Mouse (Mus musculus) forebrain, embryonic 15.5 days (tissue): ENCODE measurements around the gene Ssr2. TPM values are rescaled to one million over a fixed set of nuclear protein-coding genes. Genes with fewer than 3 reads are reported as not detected.

Experiments
- ATAC-seq: fragments of 200-750 bp; cut with Nextera tagmentation; replicated peaks from 2 replicates; pipeline ENCODE4 v1.8.0; 2017; ENCODE audit warnings: mild to moderate bottlenecking, moderate TSS enrichment, moderate library complexity
- H3K27ac ChIP-seq: fragments of 300-500 bp; sonication (generic); replicated peaks from 2 replicates; pipeline ENCODE4 v1.5.1; 2015; ENCODE audit warnings: mild to moderate bottlenecking, inconsistent platforms
- H3K27me3 ChIP-seq: fragments of 300-500 bp; sonication (generic); 2 replicates; pipeline ENCODE4 v1.6.1; 2015; ENCODE audit warnings: inconsistent platforms
- H3K36me3 ChIP-seq: fragments of 300-500 bp; sonication (generic); 2 replicates; pipeline ENCODE4 v1.6.1; 2015; ENCODE audit warnings: mild to moderate bottlenecking, inconsistent platforms
- H3K4me1 ChIP-seq: fragments of 300-500 bp; sonication (generic); 2 replicates; pipeline ENCODE4 v1.6.1; 2015; ENCODE audit warnings: inconsistent platforms
- H3K4me2 ChIP-seq: fragments of 300-500 bp; sonication (generic); replicated peaks from 2 replicates; pipeline ENCODE4 v1.6.1; 2015; ENCODE audit warnings: mild to moderate bottlenecking, inconsistent platforms
- H3K4me3 ChIP-seq: fragments of 300-500 bp; sonication (generic); 2 replicates; pipeline ENCODE4 v1.5.1; 2015; ENCODE audit warnings: mild to moderate bottlenecking, inconsistent platforms
- H3K9ac ChIP-seq: fragments of 300-500 bp; sonication (generic); replicated peaks from 2 replicates; pipeline ENCODE4 v1.6.1; 2015; ENCODE audit warnings: mild to moderate bottlenecking, inconsistent platforms
- H3K9me3 ChIP-seq: fragments of 300-500 bp; sonication (generic); 2 replicates; pipeline ENCODE4 v1.6.1; 2016; ENCODE audit warnings: inconsistent platforms
- WGBS: fragments of 180-500 bp; shearing (Covaris S2); methylation state at CpG from one replicate; pipeline ENCODE4 v1.1.7; 2015; ENCODE audit warnings: mixed read lengths; 5-methylcytosine and 5-hydroxymethylcytosine counted together
- polyA plus RNA-seq: library from polyadenylated mRNA; unstranded; fragments of >200 nt; fragmentation: Nextera tagmentation; extraction: Ambion mirVana; gene quantifications from 2 replicates; pipeline ENCODE4 v1.2.1, GENCODE M21; 2015

Gene Ssr2
- polyA plus RNA-seq, 1 experiment from 2014 or later: 134 TPM

DNA sequence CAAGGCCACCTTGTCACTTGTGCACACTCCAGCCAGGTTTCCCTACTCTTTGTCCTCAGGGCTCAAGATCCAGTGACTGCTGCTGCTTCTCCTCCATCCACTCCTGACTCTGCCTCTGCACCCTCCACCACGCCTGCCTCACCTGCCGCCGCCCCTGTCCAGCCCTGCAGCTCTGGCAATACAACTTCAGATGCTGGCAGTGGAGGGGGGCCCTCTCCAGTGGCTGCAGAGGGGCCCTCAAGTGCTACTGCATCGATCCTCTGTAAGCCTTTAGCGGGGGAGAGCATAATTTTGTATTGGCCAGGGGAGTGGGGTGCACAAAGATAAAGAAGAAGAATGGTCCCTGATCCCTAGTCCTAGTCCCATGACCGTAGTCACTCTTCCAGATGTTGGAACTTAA lies 19.9 kb upstream of the Ssr2 start:
- Histone ChIP-seq H3K9me3 (no peaks in the 10 kb centered on the region), H3K36me3 (peaks cover 47% of the 10 kb centered on the region), H3K4me3 (no peak overlapping the region), H3K27ac (no peak overlapping the region), H3K9ac (no peak overlapping the region), H3K27me3 (no peaks in the 10 kb centered on the region), H3K4me1 (peaks cover 29% of the 10 kb centered on the region), H3K4me2 (no peak overlapping the region)
- WGBS: 96% methylated on average over 6 of the region's 6 CpGs
- ATAC-seq: no peak

GRCm38 (mm10) chr3:88556616-88557015 lies 19.1 kb upstream of the Ssr2 start:
- Histone ChIP-seq H3K9ac (no peak overlapping the region), H3K4me1 (peaks cover 26% of the 10 kb centered on the region)
- WGBS: 96% methylated on average over 8 of the region's 8 CpGs

DNA sequence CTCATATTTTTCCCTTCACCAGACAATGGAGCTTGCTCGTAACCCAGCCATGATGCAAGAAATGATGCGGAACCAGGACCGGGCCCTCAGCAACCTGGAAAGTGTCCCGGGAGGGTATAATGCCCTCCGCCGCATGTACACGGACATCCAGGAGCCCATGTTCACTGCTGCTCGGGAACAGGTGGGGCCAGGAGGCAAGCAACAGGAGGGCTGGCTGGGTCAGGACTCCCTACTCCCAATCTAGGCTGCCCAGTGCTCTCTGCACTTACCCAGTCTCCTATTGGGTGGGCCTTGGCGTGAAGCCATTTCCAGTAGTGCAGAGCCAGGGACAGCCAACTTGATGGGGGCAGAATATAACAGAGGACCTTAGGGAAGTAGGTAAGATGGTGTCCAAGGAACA lies 16.1 kb upstream of the Ssr2 start:
- Histone ChIP-seq H3K4me3 (no peak overlapping the region), H3K36me3 (peaks cover 84% of the 10 kb centered on the region), H3K9ac (no peak overlapping the region), H3K4me1 (peaks cover 18% of the 10 kb centered on the region), H3K27me3 (no peaks in the 10 kb centered on the region), H3K4me2 (no peak overlapping the region), H3K27ac (no peak overlapping the region), H3K9me3 (no peaks in the 10 kb centered on the region)
- no peak for ATAC-seq
- 92% methylated on average over 9 of the region's 9 CpGs for WGBS

More at GRCm38 (mm10) chr3:88556616-88557015, 19.1 kb upstream of the Ssr2 start:
- Histone ChIP-seq H3K36me3 (peaks cover 56% of the 10 kb centered on the region), H3K27ac (no peak overlapping the region), H3K4me2 (no peak overlapping the region), H3K9me3 (no peaks in the 10 kb centered on the region), H3K27me3 (no peaks in the 10 kb centered on the region), H3K4me3 (no peak overlapping the region)
- ATAC-seq: no peak

- H3K9ac ChIP-seq: no peak overlapping the region
- WGBS: 57% methylated on average over 4 of the region's 4 CpGs
- H3K4me2 ChIP-seq: no peak overlapping the region
- H3K27ac ChIP-seq: no peak overlapping the region
- peaks cover 93% of the 10 kb centered on the region for H3K36me3 ChIP-seq
- H3K4me3 ChIP-seq: no peak overlapping the region
- no peaks in the 10 kb centered on the region for H3K9me3 ChIP-seq
- H3K4me1 ChIP-seq: peaks cover 5% of the 10 kb centered on the region; the same call in 1 of the 2 replicates
- 0 out of 2 replicates have a peak, but pooled peaks have one; percentile 41 for ATAC-seq
- H3K27me3 ChIP-seq: no peaks in the 10 kb centered on the region
These were observed 13.7 kb upstream of the Ssr2 start for GRCm38 (mm10) chr3:88561989-88562388.

DNA sequence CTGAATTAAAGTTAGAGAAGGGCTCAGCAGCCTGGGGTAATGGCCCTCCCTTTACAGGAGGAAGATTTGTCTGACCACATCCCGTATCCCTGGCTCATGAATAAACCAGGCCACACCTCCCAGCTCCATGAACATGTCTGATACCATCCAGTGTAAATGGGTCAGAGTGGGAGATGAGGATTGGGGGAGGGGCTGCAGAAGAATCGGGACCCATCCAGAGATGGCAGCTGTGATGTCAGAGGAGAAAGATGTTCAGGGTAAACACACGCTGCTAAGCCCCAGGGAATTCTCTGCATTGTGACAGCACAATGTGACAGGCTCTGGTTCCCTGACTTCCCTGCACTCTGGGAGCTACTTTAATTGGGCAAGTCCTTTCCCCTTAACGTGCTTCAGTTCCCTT lies 12.2 kb upstream of the Ssr2 start:
- Histone ChIP-seq H3K9ac (no peak overlapping the region), H3K4me2 (no peak overlapping the region), H3K9me3 (no peaks in the 10 kb centered on the region), H3K27ac (no peak overlapping the region), H3K4me3 (no peak overlapping the region), H3K36me3 (peaks cover 95% of the 10 kb centered on the region), H3K27me3 (no peaks in the 10 kb centered on the region), H3K4me1 (peaks cover 5% of the 10 kb centered on the region; the same call in 1 of the 2 replicates)
- ATAC-seq: no peak
- WGBS: 62% methylated on average over 4 of the region's 4 CpGs

DNA sequence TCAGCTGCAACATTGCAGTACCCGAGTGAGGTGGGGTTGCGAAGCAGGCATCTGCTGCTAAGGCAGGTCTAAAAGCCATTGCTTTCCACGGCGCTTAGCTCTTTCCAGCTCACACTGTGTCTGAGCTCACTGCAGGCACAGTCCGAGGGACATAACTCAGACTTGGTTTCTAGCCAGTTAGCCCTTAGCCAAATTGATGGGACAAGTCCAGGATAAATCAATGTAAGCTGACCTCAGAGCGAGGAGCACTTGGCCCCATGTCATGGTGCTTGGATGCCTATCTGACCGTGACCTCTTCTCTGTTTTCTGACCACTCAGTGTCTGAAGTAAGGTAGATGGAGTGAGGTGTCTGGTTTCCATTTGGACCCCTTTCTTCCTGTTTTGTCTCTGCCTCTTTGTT lies 11.7 kb upstream of the Ssr2 start:
- ATAC-seq: no peak
- Histone ChIP-seq H3K9ac (no peak overlapping the region), H3K4me2 (no peak overlapping the region), H3K27me3 (no peaks in the 10 kb centered on the region), H3K4me1 (peaks cover 5% of the 10 kb centered on the region; the same call in 1 of the 2 replicates), H3K9me3 (no peaks in the 10 kb centered on the region), H3K27ac (no peak overlapping the region), H3K4me3 (no peak overlapping the region), H3K36me3 (peaks cover 97% of the 10 kb centered on the region)
- 87% methylated on average over 7 of the region's 7 CpGs for WGBS

- ATAC-seq: no peak
- H3K4me1 ChIP-seq: peaks cover 5% of the 10 kb centered on the region; the same call in 1 of the 2 replicates
- H3K4me2 ChIP-seq: no peak overlapping the region
- no peaks in the 10 kb centered on the region for H3K27me3 ChIP-seq
- 94% methylated on average over 3 of the region's 3 CpGs for WGBS
- no peaks in the 10 kb centered on the region for H3K9me3 ChIP-seq
- no peak overlapping the region for H3K4me3 ChIP-seq
- H3K9ac ChIP-seq: no peak overlapping the region
- H3K36me3 ChIP-seq: peaks cover 95% of the 10 kb centered on the region
- no peak overlapping the region for H3K27ac ChIP-seq
These were observed 9.6 kb upstream of the Ssr2 start for GRCm38 (mm10) chr3:88566116-88566515.

- Histone ChIP-seq H3K36me3 (peaks cover 90% of the 10 kb centered on the region), H3K4me1 (peaks cover 5% of the 10 kb centered on the region; the same call in 1 of the 2 replicates), H3K4me2 (no peak overlapping the region), H3K4me3 (no peak overlapping the region), H3K27ac (no peak overlapping the region), H3K9ac (no peak overlapping the region), H3K27me3 (no peaks in the 10 kb centered on the region), H3K9me3 (no peaks in the 10 kb centered on the region)
- 96% methylated on average over 4 of the region's 4 CpGs for WGBS
- ATAC-seq: no peak
These were observed 9.1 kb upstream of the Ssr2 start for GRCm38 (mm10) chr3:88566536-88567061.

- H3K4me3 ChIP-seq: no peak overlapping the region
- ATAC-seq: no peak
- H3K9ac ChIP-seq: no peak overlapping the region
- no peaks in the 10 kb centered on the region for H3K9me3 ChIP-seq
- no peak overlapping the region for H3K27ac ChIP-seq
- no peak overlapping the region for H3K4me2 ChIP-seq
- no peaks in the 10 kb centered on the region for H3K4me1 ChIP-seq
- H3K36me3 ChIP-seq: peaks cover 79% of the 10 kb centered on the region
- H3K27me3 ChIP-seq: no peaks in the 10 kb centered on the region
- 94% methylated on average over 6 of the region's 6 CpGs for WGBS
These were observed 7.8 kb upstream of the Ssr2 start for GRCm38 (mm10) chr3:88567892-88568291.

DNA sequence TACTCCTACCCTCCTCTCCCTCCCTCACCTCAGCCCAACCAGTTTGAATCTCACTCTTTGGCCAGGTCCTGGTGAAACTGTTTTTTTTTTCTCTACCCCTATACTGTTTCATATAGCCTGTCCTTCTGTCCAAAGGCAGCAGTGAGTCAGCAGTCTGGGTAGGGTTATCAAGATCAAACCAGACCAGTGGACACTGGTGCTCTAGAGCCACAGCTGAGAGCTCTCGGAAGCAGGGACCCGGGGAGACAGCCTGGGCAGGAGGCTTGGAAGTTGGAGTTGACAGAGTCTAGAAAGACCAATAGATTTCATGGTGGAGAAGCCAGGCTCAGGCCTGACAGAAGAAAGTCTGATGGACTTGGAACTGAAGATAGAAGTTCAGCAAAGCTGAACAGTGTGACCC lies 7.1 kb upstream of the Ssr2 start:
- WGBS: 94% methylated on average over 2 of the region's 2 CpGs
- no peaks in the 10 kb centered on the region for H3K27me3 ChIP-seq
- no peaks in the 10 kb centered on the region for H3K9me3 ChIP-seq
- no peaks in the 10 kb centered on the region for H3K4me1 ChIP-seq
- no peak overlapping the region for H3K4me2 ChIP-seq
- no peak overlapping the region for H3K27ac ChIP-seq
- no peak overlapping the region for H3K4me3 ChIP-seq
- H3K36me3 ChIP-seq: peaks cover 72% of the 10 kb centered on the region
- ATAC-seq: no peak
- H3K9ac ChIP-seq: no peak overlapping the region

- no peak overlapping the region for H3K4me3 ChIP-seq
- no peaks in the 10 kb centered on the region for H3K4me1 ChIP-seq
- peaks cover 67% of the 10 kb centered on the region for H3K36me3 ChIP-seq
- H3K9me3 ChIP-seq: no peaks in the 10 kb centered on the region
- ATAC-seq: no peak
- H3K27me3 ChIP-seq: no peaks in the 10 kb centered on the region
- no peak overlapping the region for H3K4me2 ChIP-seq
- no peak overlapping the region for H3K9ac ChIP-seq
- 93% methylated on average over 2 of the region's 2 CpGs for WGBS
- no peak overlapping the region for H3K27ac ChIP-seq
These were observed 6.6 kb upstream of the Ssr2 start for GRCm38 (mm10) chr3:88569093-88569492.

GRCm38 (mm10) chr3:88569694-88570093 lies 6.0 kb upstream of the Ssr2 start:
- Histone ChIP-seq H3K9me3 (no peaks in the 10 kb centered on the region), H3K4me3 (no peak overlapping the region), H3K4me1 (no peaks in the 10 kb centered on the region), H3K4me2 (no peak overlapping the region), H3K36me3 (peaks cover 61% of the 10 kb centered on the region), H3K27ac (no peak overlapping the region), H3K9ac (no peak overlapping the region), H3K27me3 (no peaks in the 10 kb centered on the region)
- WGBS: 93% methylated on average over 5 of the region's 5 CpGs
- ATAC-seq: no peak

GRCm38 (mm10) chr3:88570341-88570740 lies 5.3 kb upstream of the Ssr2 start:
- Histone ChIP-seq H3K9me3 (no peaks in the 10 kb centered on the region), H3K4me1 (no peaks in the 10 kb centered on the region), H3K27me3 (no peaks in the 10 kb centered on the region), H3K27ac (no peak overlapping the region), H3K4me3 (no peak overlapping the region), H3K4me2 (no peak overlapping the region), H3K9ac (no peak overlapping the region), H3K36me3 (peaks cover 55% of the 10 kb centered on the region)
- ATAC-seq: no peak
- 95% methylated on average over 10 of the region's 10 CpGs for WGBS
